Mouse (Mus musculus): ENCODE results near the gene Lipc. TPM values are rescaled to one million over a fixed set of nuclear protein-coding genes. Genes with fewer than 3 reads are reported as not detected.
A peak's percentile ranks its signal among the peaks of the same experiment; 100 is the strongest.

Gene Lipc
- polyA plus RNA-seq, 1 experiment = 0.08 TPM

DNA sequence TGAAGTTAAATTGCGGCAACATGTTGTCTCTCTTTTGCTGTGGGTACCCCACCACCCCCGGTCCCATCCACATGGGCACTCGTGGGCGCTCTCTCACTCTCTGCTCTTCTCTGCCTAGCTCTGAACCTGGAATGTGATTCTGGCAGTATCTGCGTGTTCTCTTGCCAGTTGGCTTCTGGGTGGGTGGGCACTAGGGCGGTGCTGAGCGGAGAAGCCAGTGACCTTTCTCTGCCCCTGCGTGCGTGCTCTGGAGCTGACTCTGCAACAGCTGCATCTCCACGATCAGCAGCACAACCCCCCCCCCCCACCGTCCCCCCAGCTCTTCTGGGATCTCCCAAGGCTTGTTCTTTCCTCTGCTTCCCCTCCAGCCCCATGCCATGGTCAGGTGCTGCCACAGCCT is 144.3 kb downstream of the Lipc start:
- Histone ChIP-seq H3K4me3 (no peak overlapping the region), H3ac (ENCODE audit: control insufficient read depth, insufficient read length) (no peak overlapping the region), H3K4me2 (ENCODE audit: low read depth) (no peak overlapping the region), H3K79me2 (ENCODE audit: control insufficient read depth, insufficient read depth) (no peaks in the 10 kb centered on the region), H3K36me3 (ENCODE audit: control insufficient read depth, insufficient read depth) (no peaks in the 10 kb centered on the region), H3K27me3 (ENCODE audit: control insufficient read depth, insufficient read depth, insufficient read length) (no peaks in the 10 kb centered on the region)
- TF ChIP-seq MYOD1 (IDR thresholded peaks at IDR 0.05; ENCODE audit: control insufficient read depth in 1 of 3, insufficient read length in 2 of 3, low read depth in 2 of 3) = peak in 2 of 3 experiments; percentile 1 to 34
- TF ChIP-seq E2F4 (IDR thresholded peaks at IDR 0.05; ENCODE audit: insufficient read depth) = no peak
- peak in 2 of 3 experiments; percentile 45 to 52 for TF ChIP-seq MYOG (IDR thresholded peaks at IDR 0.05; ENCODE audit: control insufficient read depth in 1 of 3, insufficient read depth in 1 of 3, insufficient read length in 2 of 3, low read depth in 2 of 3)

DNA sequence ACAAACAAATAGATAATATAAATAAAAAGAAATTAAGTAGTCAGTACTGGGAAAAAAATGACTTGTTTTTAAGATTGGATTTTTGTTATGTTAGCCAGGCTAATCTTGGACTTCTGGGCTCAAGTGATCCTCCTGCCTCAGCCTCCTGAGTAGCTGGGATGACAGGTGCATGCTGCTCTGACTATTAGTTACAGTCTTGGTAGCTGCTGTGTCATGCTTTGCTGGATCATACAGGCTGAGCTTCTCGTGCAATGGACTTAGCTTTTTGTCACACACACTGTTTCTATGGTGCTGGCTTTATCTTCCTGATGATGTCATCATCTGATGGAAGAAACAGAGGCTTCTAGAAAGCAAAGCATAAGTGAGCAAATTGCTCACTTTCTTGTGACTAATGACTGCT is 146.0 kb downstream of the Lipc start:
- no peaks in the 10 kb centered on the region for H3K27me3 ChIP-seq (ENCODE audit: control insufficient read depth, insufficient read depth, insufficient read length)
- H3K36me3 ChIP-seq (ENCODE audit: control insufficient read depth, insufficient read depth) = no peaks in the 10 kb centered on the region
- no peak overlapping the region for H3ac ChIP-seq (ENCODE audit: control insufficient read depth, insufficient read length)
- TF ChIP-seq MYOD1 (IDR thresholded peaks at IDR 0.05; ENCODE audit: control insufficient read depth in 1 of 3, insufficient read length in 2 of 3, low read depth in 2 of 3) (peak in 1 of 3 experiments; percentile 17), E2F4 (IDR thresholded peaks at IDR 0.05; ENCODE audit: insufficient read depth) (no peak)
- H3K4me3 ChIP-seq = no peak overlapping the region
- H3K79me2 ChIP-seq (ENCODE audit: control insufficient read depth, insufficient read depth) = no peaks in the 10 kb centered on the region
- no peak overlapping the region for H3K4me2 ChIP-seq (ENCODE audit: low read depth)

DNA sequence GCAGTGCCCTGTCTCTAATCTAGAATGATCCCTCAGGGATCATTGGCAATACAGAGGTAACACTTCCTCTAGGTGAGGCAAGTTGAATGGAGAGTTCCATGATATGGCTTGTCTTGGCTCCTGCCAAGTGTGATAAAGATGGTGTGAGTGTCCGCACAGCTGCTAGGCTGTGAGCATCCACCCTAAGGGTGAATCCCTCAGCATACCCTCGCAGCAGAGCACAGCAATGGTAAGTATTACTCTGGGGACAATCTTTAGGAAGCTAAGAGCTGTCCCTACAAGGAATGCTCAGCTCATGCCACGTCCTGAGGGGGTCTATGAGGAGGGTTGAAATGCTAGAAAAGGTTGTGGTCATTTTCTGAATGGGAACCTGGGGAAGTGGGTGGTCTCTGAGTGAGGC is 149.2 kb downstream of the Lipc start:
- Histone ChIP-seq H3K4me2 (ENCODE audit: low read depth) (no peak overlapping the region), H3ac (ENCODE audit: control insufficient read depth, insufficient read length) (no peak overlapping the region), H3K79me2 (ENCODE audit: control insufficient read depth, insufficient read depth) (no peaks in the 10 kb centered on the region), H3K4me3 (no peak overlapping the region), H3K36me3 (ENCODE audit: control insufficient read depth, insufficient read depth) (no peaks in the 10 kb centered on the region), H3K27me3 (ENCODE audit: control insufficient read depth, insufficient read depth, insufficient read length) (no peaks in the 10 kb centered on the region)
- TF ChIP-seq USF1 (IDR thresholded peaks at IDR 0.05; ENCODE audit: low read depth) (no peak), POLR2AphosphoS2 (IDR thresholded peaks at IDR 0.05; ENCODE audit: insufficient read length, low read depth) (no peak), E2F4 (IDR thresholded peaks at IDR 0.05; ENCODE audit: insufficient read depth) (no peak), TCF3 (IDR thresholded peaks at IDR 0.05; ENCODE audit: insufficient read length, low read depth) (no peak), SRF (IDR thresholded peaks at IDR 0.05; ENCODE audit: control insufficient read depth, insufficient read length, low read depth) (no peak), POLR2A (IDR thresholded peaks at IDR 0.05; ENCODE audit: insufficient read length, low read depth) (no peak), MYOG (IDR thresholded peaks at IDR 0.05; ENCODE audit: control insufficient read depth in 1 of 3, insufficient read depth in 1 of 3, insufficient read length in 2 of 3, low read depth in 2 of 3) (no peak), CEBPB (IDR thresholded peaks at IDR 0.05; ENCODE audit: insufficient read depth, poor library complexity, severe bottlenecking) (no peak), TCF12 (IDR thresholded peaks at IDR 0.05; ENCODE audit: insufficient read depth, poor library complexity, severe bottlenecking) (no peak), REST (IDR thresholded peaks at IDR 0.05; ENCODE audit: insufficient read depth, insufficient read length) (no peak), MYOD1 (IDR thresholded peaks at IDR 0.05; ENCODE audit: control insufficient read depth in 1 of 3, insufficient read length in 2 of 3, low read depth in 2 of 3) (no peak), MAX (IDR thresholded peaks at IDR 0.05; ENCODE audit: low read depth) (no peak)

GRCm38 (mm10) chr9:70801761-70802160 is 150.3 kb downstream of the Lipc start:
- no peaks in the 10 kb centered on the region for H3K36me3 ChIP-seq (ENCODE audit: control insufficient read depth, insufficient read depth)
- no peak overlapping the region for H3K4me2 ChIP-seq (ENCODE audit: low read depth)
- TF ChIP-seq MYOD1 (IDR thresholded peaks at IDR 0.05; ENCODE audit: control insufficient read depth in 1 of 3, insufficient read length in 2 of 3, low read depth in 2 of 3) (no peak), SRF (IDR thresholded peaks at IDR 0.05; ENCODE audit: control insufficient read depth, insufficient read length, low read depth) (no peak), TCF12 (IDR thresholded peaks at IDR 0.05; ENCODE audit: insufficient read depth, poor library complexity, severe bottlenecking) (no peak), TCF3 (IDR thresholded peaks at IDR 0.05; ENCODE audit: insufficient read length, low read depth) (no peak), POLR2AphosphoS2 (IDR thresholded peaks at IDR 0.05; ENCODE audit: insufficient read length, low read depth) (no peak), MAX (IDR thresholded peaks at IDR 0.05; ENCODE audit: low read depth) (no peak), E2F4 (IDR thresholded peaks at IDR 0.05; ENCODE audit: insufficient read depth) (no peak)
- H3K79me2 ChIP-seq (ENCODE audit: control insufficient read depth, insufficient read depth) = no peaks in the 10 kb centered on the region
- no peak overlapping the region for H3K4me3 ChIP-seq
- H3ac ChIP-seq (ENCODE audit: control insufficient read depth, insufficient read length) = no peak overlapping the region
- H3K27me3 ChIP-seq (ENCODE audit: control insufficient read depth, insufficient read depth, insufficient read length) = no peaks in the 10 kb centered on the region

- TF ChIP-seq USF1 (IDR thresholded peaks at IDR 0.05; ENCODE audit: low read depth) (no peak), MYOG (IDR thresholded peaks at IDR 0.05; ENCODE audit: control insufficient read depth in 1 of 3, insufficient read depth in 1 of 3, insufficient read length in 2 of 3, low read depth in 2 of 3) (peak in 2 of 3 experiments; percentile 48 to 68), MYOD1 (IDR thresholded peaks at IDR 0.05; ENCODE audit: control insufficient read depth in 1 of 3, insufficient read length in 2 of 3, low read depth in 2 of 3) (peak in 2 of 3 experiments; percentile 46 to 68), TCF3 (IDR thresholded peaks at IDR 0.05; ENCODE audit: insufficient read length, low read depth) (no peak), MAX (IDR thresholded peaks at IDR 0.05; ENCODE audit: low read depth) (no peak), POLR2AphosphoS2 (IDR thresholded peaks at IDR 0.05; ENCODE audit: insufficient read length, low read depth) (no peak), E2F4 (IDR thresholded peaks at IDR 0.05; ENCODE audit: insufficient read depth) (no peak), POLR2A (IDR thresholded peaks at IDR 0.05; ENCODE audit: insufficient read length, low read depth) (no peak), SRF (IDR thresholded peaks at IDR 0.05; ENCODE audit: control insufficient read depth, insufficient read length, low read depth) (no peak), REST (IDR thresholded peaks at IDR 0.05; ENCODE audit: insufficient read depth, insufficient read length) (no peak), CEBPB (IDR thresholded peaks at IDR 0.05; ENCODE audit: insufficient read depth, poor library complexity, severe bottlenecking) (no peak), TCF12 (IDR thresholded peaks at IDR 0.05; ENCODE audit: insufficient read depth, poor library complexity, severe bottlenecking) (no peak)
- Histone ChIP-seq H3ac (ENCODE audit: control insufficient read depth, insufficient read length) (no peak overlapping the region), H3K4me2 (ENCODE audit: low read depth) (no peak overlapping the region), H3K4me3 (no peak overlapping the region), H3K36me3 (ENCODE audit: control insufficient read depth, insufficient read depth) (no peaks in the 10 kb centered on the region), H3K79me2 (ENCODE audit: control insufficient read depth, insufficient read depth) (no peaks in the 10 kb centered on the region), H3K27me3 (ENCODE audit: control insufficient read depth, insufficient read depth, insufficient read length) (no peaks in the 10 kb centered on the region)
Measured at GRCm38 (mm10) chr9:70800588-70801315, 151.3 kb downstream of the Lipc start.

Data from myocyte (in vitro differentiated cells).